Mouse (Mus musculus): ENCODE measurements around the gene Aqp2.

DNA sequence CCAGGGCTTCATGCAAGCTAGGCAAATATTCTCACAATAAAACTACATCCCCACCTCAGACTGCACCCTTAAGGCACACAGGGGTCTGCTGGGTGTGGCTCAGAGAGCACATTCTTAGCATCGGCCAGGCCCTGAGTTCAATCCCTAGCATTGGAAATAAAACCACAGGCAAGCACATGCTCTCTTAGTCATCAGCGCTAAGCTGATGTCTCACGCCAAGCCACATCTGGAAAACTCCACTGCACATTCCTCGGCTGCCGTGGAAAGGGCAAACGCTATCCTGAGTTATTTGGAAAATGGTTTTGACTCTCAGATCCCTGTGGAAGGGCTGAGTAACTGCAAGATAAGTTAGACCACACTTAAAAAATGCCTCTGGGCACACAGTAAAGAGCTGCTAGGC is 25.1 kb upstream of the Aqp2 start:
- TF ChIP-seq CTCF (IDR thresholded peaks at IDR 0.05; ENCODE audit: low read depth) (no peak), EP300 (optimal IDR thresholded peaks at IDR 0.05) (no peak)
